Mouse (Mus musculus) lung, adult 2 months (tissue): ENCODE results near the gene Shbg.

Experiments
- CTCF ChIP-seq: fragments of 200-500 bp; IDR thresholded peaks from 2 replicates; pipeline ENCODE4 v1.5.1; 2011; ENCODE audit warnings: mild to moderate bottlenecking, low read length, control low read depth; ENCODE audit not compliant: insufficient read depth
- POLR2A ChIP-seq: fragments of 200-500 bp; IDR thresholded peaks from 2 replicates; pipeline ENCODE4 v1.6.1; 2011; ENCODE audit warnings: low read depth, mild to moderate bottlenecking, control low read depth, low read length, borderline replicate concordance; ENCODE audit errors: extremely low read depth

DNA sequence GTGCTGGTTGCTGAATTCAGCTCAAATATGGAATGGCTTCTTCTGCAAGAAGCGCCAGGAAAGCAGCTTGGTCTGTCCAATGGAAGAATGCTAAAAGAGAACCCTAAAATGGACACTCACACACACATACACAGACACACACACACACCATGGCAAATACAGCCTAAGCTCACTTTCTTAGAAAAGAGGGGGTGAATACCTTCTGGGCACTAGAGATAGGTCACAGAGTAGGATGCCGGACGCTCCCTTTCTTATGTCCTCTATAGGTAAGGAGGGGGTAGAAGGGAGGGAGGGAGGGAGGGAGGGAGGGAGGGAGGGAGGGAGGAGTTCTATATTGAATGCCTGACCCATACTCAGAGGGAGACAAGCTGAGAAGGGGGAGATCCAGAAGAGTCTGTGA, 9.2 kb downstream of the Shbg start:
- no peak for TF ChIP-seq CTCF
- no peak for TF ChIP-seq POLR2A
